Mouse (Mus musculus) lung, adult 18-20 months (tissue): ENCODE data around the gene Rasl11b.
A peak's percentile ranks its signal among the peaks of the same experiment; 100 is the strongest.

Experiments used
- DNase-seq, 2 experiments: peaks; one replicate each; pipeline ENCODE4 v3.0.0; 2022; ENCODE audit warnings: mixed read lengths in 2 of 2

The Rasl11b gene

GRCm38 (mm10) chr5:74188886-74189285 is 6.2 kb upstream of the Rasl11b start:
- no peak for DNase-seq

DNA sequence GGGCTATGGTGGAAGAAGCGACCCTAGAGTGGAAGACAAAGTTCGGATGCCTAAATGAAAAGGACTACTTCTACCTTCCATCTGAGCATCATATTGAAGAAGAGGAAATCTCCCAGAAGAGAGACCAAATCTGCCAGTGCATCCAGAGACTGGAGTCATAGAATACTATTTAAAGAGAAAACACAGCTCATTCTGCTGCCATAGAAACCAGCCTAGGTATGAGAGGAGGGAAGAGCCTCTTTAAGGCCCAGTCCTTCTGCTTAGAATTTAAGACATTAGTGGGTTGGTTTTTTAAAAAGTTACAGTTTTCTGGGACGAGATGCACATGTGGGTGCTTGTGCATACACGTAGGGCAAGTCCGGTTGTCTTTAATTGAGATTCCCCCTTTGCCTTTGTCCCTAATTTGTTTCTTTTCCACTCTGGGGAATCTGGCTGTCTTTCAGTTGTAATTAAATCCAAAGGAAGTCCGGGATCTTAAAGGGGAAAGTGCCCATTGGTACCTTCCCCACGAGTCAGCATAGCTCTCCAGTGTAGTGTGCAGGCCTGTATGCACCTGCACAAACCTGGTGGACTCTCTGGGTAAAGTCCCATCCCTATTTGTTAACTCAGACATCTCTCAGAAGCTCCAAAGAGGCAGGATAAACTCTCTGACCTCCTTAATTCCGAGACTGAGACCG is 5.5 kb upstream of the Rasl11b start:
- DNase-seq, result no peak

GRCm38 (mm10) chr5:74190161-74190491 is 5.0 kb upstream of the Rasl11b start:
- DNase-seq, result no peak

DNA sequence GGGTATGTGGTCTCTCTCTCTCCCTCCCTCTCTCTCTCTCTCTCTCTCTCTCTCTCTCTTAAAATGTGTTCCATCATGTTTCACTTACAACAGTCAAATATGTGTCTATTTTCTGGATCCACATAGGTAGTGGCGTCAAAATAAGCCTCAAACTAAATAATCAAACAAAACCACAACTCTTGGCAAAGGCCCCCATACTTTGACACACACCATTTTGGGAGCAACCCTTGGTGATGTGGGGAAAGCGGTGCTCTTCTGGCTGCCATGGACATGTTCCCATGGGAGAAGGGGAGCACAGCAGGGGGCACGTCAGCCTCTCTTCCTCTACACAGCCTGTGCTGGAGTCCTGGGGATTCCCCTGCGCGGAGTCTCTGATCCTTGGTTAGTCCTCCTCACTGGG is 4.2 kb upstream of the Rasl11b start:
- DNase-seq, result no peak

- DNase-seq, result no peak
Measured at GRCm38 (mm10) chr5:74193008-74193407, 2.1 kb upstream of the Rasl11b start.

DNA sequence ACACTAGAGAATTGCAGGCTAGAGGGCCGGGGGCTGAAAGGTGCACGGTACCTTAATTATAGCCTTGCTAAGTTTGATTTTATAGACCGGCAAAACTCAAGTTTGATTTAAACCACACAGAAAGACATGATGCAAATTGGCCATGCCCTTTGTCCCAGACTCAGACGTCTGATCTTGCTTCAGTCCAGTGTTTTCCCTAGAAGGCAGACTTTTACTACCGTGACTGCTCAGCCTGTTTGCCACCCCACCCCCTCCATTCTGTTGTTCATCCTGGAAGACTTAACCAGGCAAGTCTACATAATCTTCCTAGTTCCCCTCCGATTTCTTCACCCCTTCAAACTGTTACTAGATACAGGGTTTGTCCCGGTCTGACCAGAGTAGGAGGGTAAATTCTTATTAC is 1.5 kb upstream of the Rasl11b start:
- DNase-seq, result no peak

- DNase-seq, result no peak
Measured at GRCm38 (mm10) chr5:74194027-74194840, 852 bp upstream of the Rasl11b start.

DNA sequence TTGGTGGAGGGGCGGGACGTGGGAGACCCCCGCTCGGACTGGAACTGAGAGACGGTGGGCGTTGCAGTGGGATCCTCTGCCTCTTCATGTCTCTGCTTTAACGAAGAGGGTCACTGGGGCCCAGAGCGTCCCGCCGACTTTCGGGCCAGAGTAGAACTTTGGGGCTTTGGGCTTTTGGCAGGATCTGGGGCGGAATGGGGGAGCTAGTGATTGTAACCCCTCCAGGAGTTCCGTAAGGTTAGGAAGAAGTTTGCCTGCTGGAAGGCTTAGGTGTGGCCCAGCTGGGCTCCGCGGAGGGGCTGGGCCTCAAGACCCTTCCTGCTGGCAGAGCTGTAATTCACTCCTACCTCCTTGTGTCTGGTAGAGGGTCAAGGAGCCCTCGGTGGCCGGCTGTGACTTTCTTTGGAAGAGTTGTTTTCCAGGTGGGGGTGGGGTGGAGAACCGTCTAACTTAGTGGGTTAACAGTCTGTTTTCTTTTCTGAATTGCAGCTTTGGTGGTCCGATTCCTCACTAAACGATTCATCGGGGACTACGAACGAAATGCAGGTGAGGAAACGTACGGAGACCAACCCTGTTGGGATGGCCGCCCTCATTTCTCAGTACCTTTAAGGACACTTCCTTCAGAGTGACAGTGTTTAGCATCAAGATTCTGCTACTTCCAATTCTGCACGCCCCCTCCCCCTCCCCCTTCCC is 674 bp downstream of the Rasl11b start:
- DNase-seq, result no peak

DNA sequence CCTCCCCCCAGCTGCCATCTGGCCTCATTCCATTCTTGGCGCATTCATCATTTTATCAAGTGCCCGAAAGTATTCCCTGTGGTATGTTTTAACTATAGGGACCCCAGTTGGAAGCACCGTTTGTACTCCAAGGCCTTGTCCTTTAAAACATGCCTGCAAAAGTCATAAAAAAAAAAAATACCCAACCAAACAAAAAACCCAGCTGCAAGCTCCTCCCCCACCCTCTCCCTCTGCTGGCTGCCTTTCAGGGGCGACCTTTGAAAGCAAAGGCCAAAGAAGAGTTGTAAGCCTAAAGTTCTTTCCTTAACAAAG is 1.2 kb downstream of the Rasl11b start:
- no peak for DNase-seq

DNA sequence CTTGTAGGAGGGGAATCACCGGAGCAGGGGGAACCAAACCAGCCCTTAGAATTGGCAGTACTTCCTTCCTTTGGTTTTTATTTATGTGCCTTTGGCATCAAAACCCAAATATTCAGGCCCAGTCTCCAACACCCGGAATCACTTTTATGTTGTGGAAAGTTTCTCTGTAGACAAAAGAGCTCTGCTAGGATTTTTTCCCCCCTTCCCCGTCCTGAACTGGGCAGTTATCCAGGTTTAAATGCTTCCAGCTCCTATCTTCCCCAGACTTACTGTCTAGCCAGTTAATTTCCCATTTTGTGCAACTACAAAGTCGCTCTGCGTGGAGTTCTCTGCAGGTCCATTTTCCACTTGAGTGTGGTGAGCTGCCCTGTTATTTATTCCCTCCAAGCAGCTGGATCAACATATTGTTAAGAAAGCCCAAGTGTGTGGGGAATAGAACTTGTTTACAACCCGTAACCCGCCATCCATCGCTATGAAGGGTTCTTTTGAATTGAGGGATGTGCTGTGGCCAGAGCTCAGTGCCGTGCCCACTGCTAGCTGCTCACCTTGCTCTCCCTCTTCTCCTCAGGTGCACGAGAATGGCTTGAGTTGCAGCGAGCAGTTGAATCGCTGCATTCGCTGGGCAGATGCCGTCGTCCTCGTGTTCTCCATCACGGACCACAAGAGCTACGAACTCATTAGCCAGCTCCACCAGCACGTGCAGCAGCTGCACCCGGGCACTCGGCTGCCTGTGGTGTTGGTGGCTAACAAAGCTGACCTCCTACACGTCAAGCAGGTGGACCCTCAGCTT is 2.6 kb downstream of the Rasl11b start:
- DNase-seq, result no peak

GRCm38 (mm10) chr5:74198446-74198845 is 3.4 kb downstream of the Rasl11b start:
- no peak for DNase-seq

DNA sequence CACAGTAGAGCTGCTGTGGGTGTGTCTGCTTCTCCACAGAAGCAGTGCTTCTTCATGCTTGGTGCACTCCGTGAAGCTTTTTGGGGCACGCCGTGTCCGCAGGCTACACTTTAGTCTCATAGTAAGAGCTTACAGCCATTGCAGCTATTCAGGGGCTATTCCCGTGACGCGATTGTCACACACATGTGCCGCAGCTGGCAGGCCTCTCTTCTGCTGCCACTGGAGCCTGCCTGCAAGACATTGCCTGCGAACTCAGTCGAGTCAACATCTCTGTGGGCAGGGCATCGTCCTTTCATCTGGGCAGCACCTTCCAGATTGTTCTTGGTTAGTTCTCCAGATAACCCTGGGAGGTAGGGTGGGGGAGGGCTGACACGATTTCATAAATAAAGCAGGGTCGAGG is 4.7 kb downstream of the Rasl11b start:
- no peak for DNase-seq

GRCm38 (mm10) chr5:74200481-74200880 is 5.4 kb downstream of the Rasl11b start:
- no peak for DNase-seq

DNA sequence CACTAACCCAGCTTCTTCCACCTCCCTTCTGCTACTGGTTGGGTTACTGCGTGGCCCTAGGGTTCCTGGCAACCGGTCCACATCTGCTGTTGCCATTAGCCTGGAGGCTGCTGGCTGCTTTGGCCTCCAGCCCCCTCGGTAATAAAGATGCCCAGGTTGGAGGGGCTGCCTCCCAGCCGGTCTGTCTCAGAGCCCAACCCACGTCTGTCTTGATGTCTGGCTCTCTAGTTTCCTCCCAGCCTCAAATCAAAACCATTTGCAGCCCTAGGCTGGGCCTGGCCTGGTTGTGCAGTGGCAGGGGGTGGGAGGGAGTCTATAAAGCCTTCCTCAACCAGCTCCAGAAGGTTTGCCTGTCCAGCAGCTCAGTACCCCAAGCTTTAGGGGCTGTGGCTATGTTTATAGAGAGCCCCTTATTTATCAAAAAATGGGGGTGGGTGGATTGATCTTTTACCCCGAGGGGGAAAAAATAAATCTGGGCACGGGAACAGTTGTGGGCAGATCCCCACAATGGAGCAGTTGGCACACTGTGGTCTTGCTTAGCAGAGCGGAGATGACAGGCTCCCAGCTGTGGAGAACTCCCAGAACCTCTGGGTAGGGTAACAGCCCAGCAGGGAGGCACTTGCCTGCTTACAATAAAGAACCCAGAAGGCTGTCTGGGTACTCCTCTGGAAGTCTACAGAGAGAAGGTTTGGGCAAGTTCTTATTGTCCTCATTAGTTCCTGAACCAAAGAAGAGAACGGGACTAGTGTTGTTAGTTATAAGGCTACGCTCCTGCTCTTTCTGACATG is 6.7 kb downstream of the Rasl11b start:
- DNase-seq, result no peak

GRCm38 (mm10) chr5:74202515-74202914 is 7.4 kb downstream of the Rasl11b start:
- DNase-seq, result peak; percentile 43 to 58

- DNase-seq, result no peak
Measured at GRCm38 (mm10) chr5:74204465-74204864, 9.4 kb downstream of the Rasl11b start.

GRCm38 (mm10) chr5:74205509-74205908 is 10.4 kb downstream of the Rasl11b start:
- no peak for DNase-seq

DNA sequence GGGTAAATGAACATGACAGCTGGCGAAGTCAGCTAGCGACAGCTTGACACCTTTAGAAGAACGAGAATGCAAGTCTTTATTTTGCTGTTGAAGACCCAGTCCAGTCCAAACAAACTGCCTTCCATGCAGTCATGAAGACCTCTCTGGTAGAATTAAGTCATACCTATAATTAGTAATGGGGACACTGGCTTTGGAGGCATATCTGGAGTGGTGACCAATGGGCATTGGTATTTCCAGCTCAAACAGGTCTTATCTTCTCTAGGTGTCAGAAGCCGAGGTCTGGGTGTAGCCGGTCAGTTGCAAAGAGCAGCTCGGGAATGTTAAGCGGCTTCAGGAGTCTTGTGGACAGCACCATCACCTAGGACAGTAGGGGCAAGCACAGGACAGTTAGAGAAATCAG is 11.0 kb downstream of the Rasl11b start:
- DNase-seq, result no peak

GRCm38 (mm10) chr5:74206649-74207048 is 11.6 kb downstream of the Rasl11b start:
- no peak for DNase-seq

- DNase-seq, result no peak
Measured at GRCm38 (mm10) chr5:74207209-74207608, 12.1 kb downstream of the Rasl11b start.

- DNase-seq, result no peak
Measured at GRCm38 (mm10) chr5:74208438-74208837, 13.4 kb downstream of the Rasl11b start.

DNA sequence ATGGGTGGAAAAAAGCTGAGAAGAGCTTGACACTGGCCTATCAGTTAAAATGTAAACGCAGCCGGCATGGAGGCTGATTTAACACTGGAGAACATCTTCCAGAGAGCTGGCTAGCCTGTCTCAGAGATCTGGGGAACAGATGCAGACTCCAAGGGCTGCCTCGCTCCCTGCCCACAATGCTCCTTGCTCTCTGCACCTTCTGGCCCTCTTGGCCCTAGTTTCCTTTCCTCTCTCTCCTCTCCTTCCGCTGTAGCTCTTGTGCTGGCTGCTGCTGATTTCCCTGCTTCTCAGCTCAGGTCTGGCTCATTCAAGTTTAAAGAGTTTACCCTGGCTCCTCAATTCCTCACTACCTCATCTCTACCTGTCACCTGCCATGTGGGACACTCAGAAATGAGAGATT is 14.6 kb downstream of the Rasl11b start:
- no peak for DNase-seq

DNA sequence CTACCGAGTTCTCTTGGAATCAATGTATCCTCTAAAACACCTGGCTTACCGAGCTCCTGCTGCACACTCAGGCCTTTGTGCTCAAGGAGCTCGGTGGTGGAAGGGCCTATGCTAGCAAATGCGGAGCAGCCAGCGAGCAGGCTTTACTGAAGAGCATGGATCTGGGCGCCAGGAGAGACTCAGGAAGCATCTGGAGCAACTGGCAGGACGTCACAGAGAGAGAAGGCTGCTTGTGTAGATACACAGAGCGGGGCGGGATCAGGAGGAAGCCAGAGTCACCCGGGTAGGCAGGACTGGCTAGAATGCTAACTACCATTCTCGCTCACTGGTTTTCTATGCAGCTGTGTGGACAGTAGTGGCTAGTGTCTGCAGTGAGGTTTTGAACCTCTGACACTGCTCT is 16.3 kb downstream of the Rasl11b start:
- no peak for DNase-seq
